Comparison of ENCODE assay signal across 23 mouse cellular contexts in genomic region chr14:26447223-26447622, GRCm38 (mm10).
"Had no signal": no experiment of that assay in that cellular context is flagged by ENCODE, and none has a peak within 500 bp of the region (broad histone marks: within the 10 kb centered on the region; RNA-seq: fewer than 3 reads in every experiment).

No protein-coding gene starts in this region.

- H3K4me2 ChIP-seq: heart, embryonic 12.5 days; hindbrain, embryonic 12.5 days; hindbrain, embryonic 14.5 days; intestine, embryonic 15.5 days; limb, embryonic 12.5 days; liver, embryonic 13.5 days had no signal

- H3K4me3 ChIP-seq: heart, embryonic 10.5 days; heart, embryonic 12.5 days; hindbrain, embryonic 10.5 days; hindbrain, embryonic 12.5 days; intestine, embryonic 15.5 days; layer of hippocampus, adult 2 months; left cerebral cortex, adult 2 months; limb, embryonic 10.5 days; limb, embryonic 12.5 days; liver, embryonic 13.5 days had no signal

- H3K36me3 ChIP-seq: heart, embryonic 10.5 days; heart, embryonic 12.5 days; hindbrain, embryonic 10.5 days; hindbrain, embryonic 12.5 days; intestine, embryonic 15.5 days; limb, embryonic 10.5 days had no signal

- H3K27me3 ChIP-seq: heart, embryonic 12.5 days; hindbrain, embryonic 12.5 days; intestine, embryonic 15.5 days; limb, embryonic 12.5 days; liver, embryonic 13.5 days had no signal

- DNase-seq: gastrocnemius, postnatal 25 days; heart, adult 18-20 months; heart, postnatal 10 days; heart, postnatal 4 days; kidney, adult 18-20 months; kidney, adult 8-10 months; kidney, postnatal 10 days; kidney, postnatal 25 days; kidney, postnatal 4 days; liver, embryonic 13.5 days had no signal

- ATAC-seq: hindbrain, embryonic 16.5 days; inflammation-experienced regulatory T-cells, adult 6 months; intestine, embryonic 15.5 days; intestine, postnatal 0 days had no signal

- H3K27ac ChIP-seq: heart, embryonic 10.5 days; hindbrain, embryonic 10.5 days; hindbrain, embryonic 12.5 days; hindbrain, embryonic 14.5 days; intestine, embryonic 15.5 days; layer of hippocampus, adult 2 months; left cerebral cortex, adult 2 months; limb, embryonic 10.5 days; limb, embryonic 12.5 days; liver, embryonic 13.5 days had no signal

- H3K9ac ChIP-seq: heart, embryonic 12.5 days; hindbrain, embryonic 12.5 days; hindbrain, embryonic 14.5 days; intestine, embryonic 15.5 days; limb, embryonic 12.5 days; liver, embryonic 13.5 days had no signal

- H3K9me3 ChIP-seq: heart, embryonic 10.5 days; heart, embryonic 12.5 days; hindbrain, embryonic 10.5 days; hindbrain, embryonic 12.5 days; intestine, embryonic 15.5 days; limb, embryonic 10.5 days; limb, embryonic 12.5 days; liver, embryonic 13.5 days had no signal
